ENCODE assay signal across 14 mouse cellular contexts in the genomic region with DNA sequence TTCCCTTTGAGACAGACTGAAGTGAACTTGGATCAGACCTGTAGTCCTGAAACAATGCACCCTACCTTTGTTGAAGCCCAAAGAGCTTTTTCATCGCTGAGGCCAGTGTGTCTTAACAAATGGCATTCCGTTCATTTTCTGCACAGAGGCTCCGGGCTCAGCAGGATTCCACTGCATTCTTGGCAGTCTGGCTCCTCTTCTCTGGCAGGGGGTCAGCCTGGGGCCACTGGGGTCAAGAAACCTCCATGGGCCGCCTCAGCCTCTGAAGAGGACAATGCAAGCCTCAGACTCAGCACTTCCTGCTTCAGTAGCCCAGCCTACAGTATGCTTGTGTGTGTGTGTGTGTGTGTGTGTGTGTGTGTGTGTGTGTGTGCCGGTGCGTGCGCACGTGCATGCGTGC. TPM values are rescaled to one million over a fixed set of nuclear protein-coding genes. Genes with fewer than 3 reads are reported as not detected.
DNase-seq lines count a peak whose midpoint lies in the region; ATAC-seq and TF ChIP-seq lines count a peak whose summit lies in the region.
"Had no signal": no experiment of that assay in that cellular context is flagged by ENCODE, and none has a peak within 500 bp of the region (broad histone marks: within the 10 kb centered on the region; RNA-seq: fewer than 3 reads in every experiment).

No protein-coding gene starts in this region.

- H3K4me1 ChIP-seq in lung, adult 2 months (ENCODE audit: control insufficient read depth, insufficient read depth, low read length): no peaks in the 10 kb centered on the region
- no peaks in the 10 kb centered on the region for H3K4me1 ChIP-seq in embryonic facial prominence, embryonic 11.5 days (ENCODE audit: control insufficient read depth, insufficient read depth, low read length)
- no peaks in the 10 kb centered on the region for H3K4me1 ChIP-seq in neural tube, embryonic 11.5 days (ENCODE audit: control insufficient read depth, insufficient read depth, low read length)
- H3K4me1 ChIP-seq in thymus, adult 2 months (replicated peaks; ENCODE audit: control insufficient read depth, insufficient read depth, low read length): no peaks in the 10 kb centered on the region
- H3K4me1 ChIP-seq in intestine, embryonic 15.5 days (replicated peaks): no peaks in the 10 kb centered on the region
- H3K4me1 ChIP-seq: forebrain, embryonic 12.5 days had no signal

- no peaks in the 10 kb centered on the region for H3K36me3 ChIP-seq in embryonic facial prominence, embryonic 11.5 days (replicated peaks; ENCODE audit: control insufficient read depth, insufficient read depth, low read depth, low read length)
- no peaks in the 10 kb centered on the region for H3K36me3 ChIP-seq in neural tube, embryonic 11.5 days (ENCODE audit: control insufficient read depth, insufficient read depth, low read length)
- no peaks in the 10 kb centered on the region for H3K36me3 ChIP-seq in thymus, adult 2 months (ENCODE audit: control insufficient read depth, insufficient read depth, low read length)
- H3K36me3 ChIP-seq in intestine, embryonic 15.5 days: no peaks in the 10 kb centered on the region
- H3K36me3 ChIP-seq: forebrain, embryonic 12.5 days had no signal

- no peak for ATAC-seq in embryonic facial prominence, embryonic 11.5 days (replicated peaks; ENCODE audit: insufficient number of reproducible peaks, low FRiP score, low TSS enrichment, low read depth)
- no peak for ATAC-seq in neural tube, embryonic 11.5 days (ENCODE audit: insufficient read depth, low FRiP score, low TSS enrichment)
- no peak for ATAC-seq in intestine, embryonic 15.5 days

- H3K4me3 ChIP-seq in lung, adult 2 months (replicated peaks; ENCODE audit: extremely low read depth, low read depth, low read length): no peak overlapping the region
- no peak overlapping the region for H3K4me3 ChIP-seq in embryonic facial prominence, embryonic 11.5 days (ENCODE audit: low read depth, low read length)
- no peak overlapping the region for H3K4me3 ChIP-seq in neural tube, embryonic 11.5 days (ENCODE audit: low read depth, low read length)
- H3K4me3 ChIP-seq in thymus, adult 2 months (ENCODE audit: control insufficient read depth, insufficient read depth, low read length): no peak overlapping the region
- no peak overlapping the region for H3K4me3 ChIP-seq in intestine, embryonic 15.5 days (replicated peaks)
- H3K4me3 ChIP-seq: forebrain, embryonic 12.5 days had no signal

- H3K27me3 ChIP-seq in embryonic facial prominence, embryonic 11.5 days (ENCODE audit: control insufficient read depth, insufficient read depth, low read length): no peaks in the 10 kb centered on the region
- H3K27me3 ChIP-seq in neural tube, embryonic 11.5 days (ENCODE audit: control insufficient read depth, insufficient read depth, low read length): no peaks in the 10 kb centered on the region
- no peaks in the 10 kb centered on the region for H3K27me3 ChIP-seq in thymus, adult 2 months (ENCODE audit: control insufficient read depth, insufficient read depth, low read length)
- H3K27me3 ChIP-seq in intestine, embryonic 15.5 days (replicated peaks): no peaks in the 10 kb centered on the region
- H3K27me3 ChIP-seq: forebrain, embryonic 12.5 days had no signal

- no peak overlapping the region for H3K9ac ChIP-seq in embryonic facial prominence, embryonic 11.5 days (replicated peaks; ENCODE audit: low read length)
- H3K9ac ChIP-seq in neural tube, embryonic 11.5 days (ENCODE audit: low read length): no peak overlapping the region
- H3K9ac ChIP-seq in intestine, embryonic 15.5 days: no peak overlapping the region
- H3K9ac ChIP-seq: forebrain, embryonic 12.5 days had no signal

- H3K4me2 ChIP-seq in embryonic facial prominence, embryonic 11.5 days (ENCODE audit: low read depth, low read length): no peak overlapping the region
- no peak overlapping the region for H3K4me2 ChIP-seq in neural tube, embryonic 11.5 days (ENCODE audit: low read depth)
- H3K4me2 ChIP-seq in intestine, embryonic 15.5 days (replicated peaks): no peak overlapping the region
- H3K4me2 ChIP-seq: forebrain, embryonic 12.5 days had no signal

- TF ChIP-seq POLR2A in lung, adult 2 months (IDR thresholded peaks at IDR 0.05; ENCODE audit: borderline replicate concordance, extremely low read depth, low read depth, low read length): no peak
- TF ChIP-seq POLR2A in thymus, adult 2 months (IDR thresholded peaks at IDR 0.05; ENCODE audit: control insufficient read depth, extremely low read depth, insufficient read depth, low read length, poor library complexity): no peak

- TF ChIP-seq CTCF in lung, adult 2 months (IDR thresholded peaks at IDR 0.05; ENCODE audit: insufficient read depth, low read length): no peak
- no peak for TF ChIP-seq CTCF in thymus, adult 2 months (IDR thresholded peaks at IDR 0.05; ENCODE audit: borderline replicate concordance, control insufficient read depth, extremely low read depth, insufficient read depth, low read length, poor library complexity)

- DNase-seq in heart, adult 11 months: peak; percentile 84
- DNase-seq in heart, adult 8-10 months (ENCODE audit: low spot score): no peak
- peak; percentile 40 for DNase-seq in lung, postnatal 10 days
- DNase-seq in lung, adult 2 months: no peak
- DNase-seq in embryonic facial prominence, embryonic 11.5 days (ENCODE audit: low spot score): peak; percentile 18
- DNase-seq in neural tube, embryonic 11.5 days (ENCODE audit: low spot score): peak; percentile 40
- no peak for DNase-seq in thymus, adult 2 months
- DNase-seq: cerebellum, adult 18-20 months had no signal

- H3K9me3 ChIP-seq in embryonic facial prominence, embryonic 11.5 days (replicated peaks; ENCODE audit: control insufficient read depth, low read length): no peaks in the 10 kb centered on the region
- no peaks in the 10 kb centered on the region for H3K9me3 ChIP-seq in neural tube, embryonic 11.5 days (ENCODE audit: control insufficient read depth, low read length)
- no peaks in the 10 kb centered on the region for H3K9me3 ChIP-seq in intestine, embryonic 15.5 days
- H3K9me3 ChIP-seq: forebrain, embryonic 12.5 days had no signal

- no peak overlapping the region for H3K27ac ChIP-seq in embryonic facial prominence, embryonic 11.5 days (replicated peaks; ENCODE audit: low read depth, low read length)
- H3K27ac ChIP-seq in neural tube, embryonic 11.5 days (ENCODE audit: low read depth, low read length): no peak overlapping the region
- no peak overlapping the region for H3K27ac ChIP-seq in thymus, adult 2 months (ENCODE audit: control insufficient read depth, insufficient read depth, low read length)
- no peak overlapping the region for H3K27ac ChIP-seq in intestine, embryonic 15.5 days
- H3K27ac ChIP-seq: forebrain, embryonic 12.5 days had no signal

- 55% methylated on average over 9 of the region's 9 CpGs for WGBS in lung, adult 2 months
- 47% methylated on average over 9 of the region's 9 CpGs for WGBS in embryonic facial prominence, embryonic 11.5 days
- whole genome bisulfite sequencing in neural tube, embryonic 11.5 days: 48% methylated on average over 8 of the region's 9 CpGs
- 64% methylated on average over 9 of the region's 9 CpGs for WGBS in thymus, adult 2 months
- WGBS in intestine, embryonic 15.5 days: 57% methylated on average over 9 of the region's 9 CpGs

RNA-seq across cellular contexts. Expression of a gene that starts 45.1 kb away (rescaled TPM):
- not detected for total RNA-seq in heart, adult 8-10 months (2022)
- not detected in 2 replicates for polyA plus RNA-seq in lung, adult 2 months (2012; rRNA removed)
- polyA plus RNA-seq in embryonic facial prominence, embryonic 11.5 days (2014; fragmentation: Nextera tagmentation; extraction: Ambion mirVana): not detected in 2 replicates
- polyA plus RNA-seq in neural tube, embryonic 11.5 days (2014; fragmentation: Nextera tagmentation; extraction: Ambion mirVana): not detected in 2 replicates
- polyA plus RNA-seq in thymus, adult 2 months (2012; rRNA removed): 0.15 TPM in 1 of 2 replicates, not detected in the other
- polyA plus RNA-seq in intestine, embryonic 15.5 days (2015; fragmentation: Nextera tagmentation; extraction: Ambion mirVana): not detected in 2 replicates
- total RNA-seq: hematopoietic stem cell, adult 5-6 weeks; megakaryocyte, adult 5-6 weeks; neutrophil, adult 5-6 weeks had no signal
- polyA plus RNA-seq: forebrain, embryonic 12.5 days; stomach, embryonic 14.5 days had no signal

Comparison
In these comparisons a context has a peak if more than half of its experiments do, and no peak if none do; other contexts are left out.
1. DNase-seq: peak in heart, adult 11 months (single experiment), lung, postnatal 10 days (single experiment), embryonic facial prominence, embryonic 11.5 days (single experiment) and neural tube, embryonic 11.5 days (single experiment); none in heart, adult 8-10 months (single experiment), lung, adult 2 months (single experiment) and thymus, adult 2 months (single experiment).